ENCODE assay signal across 18 mouse cellular contexts in the genomic region with DNA sequence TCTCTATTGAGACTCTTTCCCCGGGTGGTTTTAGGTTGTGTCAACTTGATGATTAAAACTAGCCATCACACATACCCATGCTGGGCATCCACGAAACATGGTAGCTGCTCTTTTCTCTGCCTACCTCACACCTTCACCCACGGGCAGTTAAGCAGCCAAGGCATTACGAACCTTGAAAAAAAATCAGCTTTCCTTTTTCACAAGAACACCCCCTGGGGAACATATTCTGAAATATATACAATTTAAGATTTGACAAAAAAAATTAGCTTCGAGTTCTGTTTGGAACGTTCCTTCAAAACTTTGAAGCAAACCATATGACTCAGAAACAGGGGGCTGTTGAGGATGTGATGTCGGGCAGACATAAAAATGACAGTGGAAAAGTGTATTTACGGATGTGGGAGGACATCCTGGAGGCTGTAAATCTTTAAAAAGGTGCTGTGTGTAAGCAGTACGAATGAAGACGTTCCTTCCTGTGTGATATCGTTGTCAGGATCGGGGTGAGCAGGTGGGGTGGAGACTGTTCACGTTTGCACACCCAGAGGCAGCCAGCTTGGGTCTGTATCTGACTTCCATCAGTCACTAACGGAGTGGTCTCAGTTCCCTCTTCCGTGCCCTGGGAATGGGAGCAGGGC. TPM values are rescaled to one million over a fixed set of nuclear protein-coding genes. Genes with fewer than 3 reads are reported as not detected.
"Had no signal": no experiment of that assay in that cellular context is flagged by ENCODE, and none has a peak within 500 bp of the region (broad histone marks: within the 10 kb centered on the region; RNA-seq: fewer than 3 reads in every experiment).

No protein-coding gene starts in this region.

- DNase-seq: kidney, adult 18-20 months; kidney, postnatal 14 days; layer of hippocampus, adult 9-11 months; layer of hippocampus, postnatal 36 days; lung, embryonic 14.5 days; lung, postnatal 10 days; lung, postnatal 4 days; midbrain, embryonic 14.5 days; thymus, postnatal 36 days had no signal

- H3K36me3 ChIP-seq: intestine, embryonic 15.5 days; limb, embryonic 15.5 days; liver, embryonic 12.5 days; midbrain, embryonic 10.5 days; neural tube, embryonic 15.5 days; stomach, embryonic 15.5 days had no signal

- H3K4me1 ChIP-seq: liver, embryonic 12.5 days; stomach, embryonic 15.5 days had no signal

- H3K4me3 ChIP-seq: intestine, embryonic 15.5 days; limb, embryonic 15.5 days; liver, embryonic 12.5 days; midbrain, embryonic 10.5 days; myocyte; neural tube, embryonic 15.5 days; stomach, embryonic 15.5 days had no signal

- H3K9me3 ChIP-seq: intestine, embryonic 15.5 days; limb, embryonic 15.5 days; liver, embryonic 12.5 days; midbrain, embryonic 10.5 days; neural tube, embryonic 15.5 days; stomach, embryonic 15.5 days had no signal

- H3K27ac ChIP-seq: intestine, embryonic 15.5 days; limb, embryonic 15.5 days; liver, embryonic 12.5 days; midbrain, embryonic 10.5 days; neural tube, embryonic 15.5 days; stomach, embryonic 15.5 days had no signal

- H3K27me3 ChIP-seq: intestine, embryonic 15.5 days; limb, embryonic 15.5 days; liver, embryonic 12.5 days; neural tube, embryonic 15.5 days; stomach, embryonic 15.5 days had no signal

RNA-seq across cellular contexts. Expression of a gene that starts 25.2 kb away (rescaled TPM):
- total RNA-seq: megakaryocyte, adult 5-6 weeks had no signal
- polyA plus RNA-seq: limb, embryonic 11.5 days had no signal
